Mouse (Mus musculus) neural tube, embryonic 11.5 days (tissue): Measurements from ENCODE around the gene Olfr710. TPM values are rescaled to one million over a fixed set of nuclear protein-coding genes. Genes with fewer than 3 reads are reported as not detected.
"Not testable (repeated sequence)": the region's sequence is repeated elsewhere in the genome, so short reads cannot be mapped to it uniquely, and the experiment has no call there.

ENCODE experiments used
- ATAC-seq: fragments of 200-750 bp; cut with Nextera tagmentation; 2 replicates; pipeline ENCODE4 v1.8.0; 2017; ENCODE audit warnings: moderate number of reproducible peaks, mild to moderate bottlenecking, moderate TSS enrichment, moderate library complexity; ENCODE audit not compliant: insufficient read depth, low FRiP score, low TSS enrichment
- DNase-seq: peaks from one replicate; pipeline ENCODE4 v3.0.0-alpha.2; 2015; ENCODE audit warnings: low spot score
- H3K27ac ChIP-seq: fragments of 300-500 bp; sonication (generic); 2 replicates; pipeline ENCODE4 v1.5.1; 2014; ENCODE audit warnings: low read depth, mild to moderate bottlenecking, low read length
- H3K27me3 ChIP-seq: fragments of 300-500 bp; sonication (generic); 2 replicates; pipeline ENCODE4 v1.6.1; 2014; ENCODE audit warnings: mild to moderate bottlenecking, low read length, mixed read lengths; ENCODE audit not compliant: control insufficient read depth, insufficient read depth
- H3K36me3 ChIP-seq: fragments of 300-500 bp; sonication (generic); 2 replicates; pipeline ENCODE4 v1.6.1; 2014; ENCODE audit warnings: mild to moderate bottlenecking, low read length, moderate library complexity, mixed read lengths; ENCODE audit not compliant: control insufficient read depth, insufficient read depth
- H3K4me1 ChIP-seq: fragments of 300-500 bp; sonication (generic); 2 replicates; pipeline ENCODE4 v1.6.1; 2014; ENCODE audit warnings: low read length, mixed read lengths; ENCODE audit not compliant: control insufficient read depth, insufficient read depth
- H3K4me2 ChIP-seq: fragments of 300-500 bp; sonication (generic); 2 replicates; pipeline ENCODE4 v1.6.1; 2014; ENCODE audit warnings: low read depth, mild to moderate bottlenecking, moderate library complexity
- H3K4me3 ChIP-seq: fragments of 300-500 bp; sonication (generic); 2 replicates; pipeline ENCODE4 v1.5.1; 2014; ENCODE audit warnings: low read depth, low read length
- H3K9ac ChIP-seq: fragments of 300-500 bp; sonication (generic); 2 replicates; pipeline ENCODE4 v1.6.1; 2014; ENCODE audit warnings: mild to moderate bottlenecking, low read length
- H3K9me3 ChIP-seq: fragments of 300-500 bp; sonication (generic); 2 replicates; pipeline ENCODE4 v1.6.1; 2016; ENCODE audit warnings: low read length; ENCODE audit not compliant: control insufficient read depth
- WGBS: fragments of 180-500 bp; shearing (Covaris S2); extraction: QIAGEN DNeasy Blood & Tissue Kit; methylation state at CpG from one replicate; pipeline ENCODE4 v1.1.7; 2014; 5-methylcytosine and 5-hydroxymethylcytosine counted together
- polyA plus RNA-seq: library from polyadenylated mRNA; unstranded; fragments of >200 nt; fragmentation: Nextera tagmentation; extraction: Ambion mirVana; gene quantifications from 2 replicates; pipeline ENCODE4 v1.2.1, GENCODE M21; 2014

Gene Olfr710
- not detected in 2 replicates for polyA plus RNA-seq

DNA sequence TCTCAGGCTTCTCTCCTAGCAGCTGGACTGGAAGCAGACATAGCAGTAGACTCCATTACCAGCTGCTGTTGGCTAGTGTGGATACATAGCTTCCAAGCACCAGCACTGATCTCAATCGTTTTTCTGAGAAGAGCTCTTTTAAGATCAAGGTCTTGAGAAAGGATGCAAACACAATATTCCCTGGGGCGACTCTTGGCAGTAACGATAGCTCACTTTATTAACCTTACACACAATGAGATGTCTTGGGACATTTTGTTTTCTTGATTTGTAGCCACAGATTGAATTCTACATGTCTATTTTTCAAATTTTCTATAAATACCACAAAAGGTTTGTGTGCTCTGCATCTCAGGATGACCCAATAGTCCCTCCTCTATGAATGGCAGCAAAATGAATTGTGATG is at the start of gene Olfr710:
TSS of gene Olfr710 (minus strand) at position 101 of the 400 bp plus-strand sequence.
- no peak for ATAC-seq
- 86% methylated on average over 3 of the region's 3 CpGs for WGBS
- Histone ChIP-seq H3K27me3 (no peaks in the 10 kb centered on the region), H3K4me2 (no peak within 1 kb of the TSS), H3K4me1 (no peaks in the 10 kb centered on the region), H3K36me3 (no peaks in the 10 kb centered on the region), H3K9ac (no peak within 1 kb of the TSS), H3K9me3 (no peaks in the 10 kb centered on the region), H3K4me3 (no peak within 1 kb of the TSS), H3K27ac (no peak within 1 kb of the TSS)
- no peak for DNase-seq

DNA sequence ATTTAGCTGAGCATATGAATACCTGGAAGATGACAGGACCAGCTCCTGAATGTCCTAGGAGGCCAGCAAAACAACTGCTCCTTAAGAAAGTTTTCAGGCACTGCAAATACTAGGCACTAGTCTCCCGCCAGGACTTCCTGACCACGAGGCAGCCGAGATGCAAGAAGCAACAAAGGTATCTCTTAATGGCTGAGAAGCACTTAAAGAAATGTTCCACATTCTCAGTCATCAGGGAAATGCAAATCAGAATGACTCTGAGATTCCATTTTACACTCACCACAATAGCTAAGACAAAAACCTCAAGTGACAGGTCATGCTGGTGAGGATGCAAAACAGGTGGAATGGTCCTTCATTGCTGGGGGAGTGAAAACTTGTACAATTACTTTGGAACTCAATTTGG is 37.1 kb upstream of the Olfr710 start:
- Histone ChIP-seq H3K9me3 (no peaks in the 10 kb centered on the region), H3K4me3 (no peak overlapping the region), H3K36me3 (no peaks in the 10 kb centered on the region), H3K27ac (no peak overlapping the region), H3K4me1 (no peaks in the 10 kb centered on the region), H3K9ac (no peak overlapping the region), H3K27me3 (no peaks in the 10 kb centered on the region), H3K4me2 (no peak overlapping the region)
- 88% methylated on average over 3 of the region's 3 CpGs for WGBS
- DNase-seq (no peak), ATAC-seq (no peak)

DNA sequence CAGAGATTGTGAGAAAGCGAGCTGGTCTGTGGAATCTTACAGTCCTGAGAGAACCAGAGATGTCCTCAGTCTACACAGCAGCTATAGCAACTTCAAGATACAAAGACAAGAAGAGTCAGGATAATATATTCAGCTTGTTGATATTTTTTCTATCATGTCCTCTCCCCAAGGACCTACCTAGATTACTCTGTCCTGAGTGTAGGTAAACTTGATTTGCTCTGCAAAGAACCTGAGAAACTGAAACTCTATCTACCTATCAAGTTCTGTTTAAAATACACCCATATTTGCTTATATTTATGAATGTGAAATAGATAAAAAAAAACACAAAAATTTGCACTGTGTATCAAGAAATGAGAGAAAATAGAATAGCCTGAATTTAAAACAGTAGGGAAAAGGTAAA is 27.2 kb upstream of the Olfr710 start, which contains the start of gene Olfr711:
TSS of gene Olfr711 (minus strand) at position 101 of the 400 bp plus-strand sequence.
- 74% methylated on average over 1 of the region's 1 CpGs for WGBS
- ATAC-seq, result no peak
- Histone ChIP-seq H3K4me3 (no peak within 1 kb of the TSS), H3K36me3 (no peaks in the 10 kb centered on the region), H3K27ac (no peak within 1 kb of the TSS), H3K27me3 (no peaks in the 10 kb centered on the region), H3K4me2 (no peak within 1 kb of the TSS), H3K4me1 (no peaks in the 10 kb centered on the region), H3K9ac (no peak within 1 kb of the TSS), H3K9me3 (no peaks in the 10 kb centered on the region)
- DNase-seq, result no peak

DNA sequence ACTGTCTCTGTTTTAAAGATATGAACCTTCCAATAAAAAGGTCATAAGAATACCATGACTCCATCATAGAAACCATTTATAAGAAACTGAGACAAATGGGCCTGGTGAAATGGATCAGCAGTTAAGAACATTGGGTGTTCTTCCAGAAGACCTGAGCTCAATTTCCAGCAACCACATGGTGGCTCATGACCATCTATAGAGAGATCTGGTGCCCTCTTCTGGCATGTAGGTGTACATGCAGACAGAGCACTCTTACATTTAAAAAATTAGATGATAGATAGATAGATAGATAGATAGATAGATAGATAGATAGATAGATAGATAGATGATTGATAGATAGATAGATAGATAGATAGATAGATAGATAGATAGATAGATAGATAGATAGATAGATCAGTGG is 19.4 kb upstream of the Olfr710 start:
- H3K4me1 ChIP-seq, H3K4me3 ChIP-seq, H3K27me3 ChIP-seq, H3K9me3 ChIP-seq, H3K9ac ChIP-seq, DNase-seq, H3K36me3 ChIP-seq, H3K4me2 ChIP-seq, ATAC-seq, H3K27ac ChIP-seq: not testable (repeated sequence)

DNA sequence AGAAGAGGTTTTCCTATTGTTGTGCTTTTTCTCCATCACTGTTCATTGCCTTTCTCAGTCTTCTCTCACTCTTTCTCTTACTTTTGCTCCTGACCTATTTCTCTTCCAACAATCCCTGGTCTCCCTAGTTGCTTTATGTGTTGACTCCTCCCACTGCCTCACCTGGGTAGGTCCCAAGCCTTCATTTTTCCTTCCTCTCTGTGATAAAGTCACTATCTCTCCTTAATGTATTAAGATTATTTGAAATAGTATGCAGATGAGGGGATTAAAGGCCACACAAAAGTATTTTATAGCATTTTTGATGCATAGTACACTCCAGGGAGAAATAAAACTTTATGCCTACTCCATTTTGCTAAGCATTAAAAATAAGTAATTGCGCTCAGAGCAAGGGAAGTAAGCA is 15.7 kb upstream of the Olfr710 start, which contains the start of gene Olfr6:
TSS of gene Olfr6 (minus strand) at position 101 of the 400 bp plus-strand sequence.
- Histone ChIP-seq H3K27me3 (no peaks in the 10 kb centered on the region), H3K9ac (no peak within 1 kb of the TSS), H3K4me3 (no peak within 1 kb of the TSS), H3K27ac (no peak within 1 kb of the TSS), H3K36me3 (no peaks in the 10 kb centered on the region), H3K4me2 (no peak within 1 kb of the TSS), H3K4me1 (no peaks in the 10 kb centered on the region), H3K9me3 (no peaks in the 10 kb centered on the region)
- WGBS, result 81% methylated on average over 1 of the region's 1 CpGs
- ATAC-seq, result no peak
- DNase-seq, result no peak

DNA sequence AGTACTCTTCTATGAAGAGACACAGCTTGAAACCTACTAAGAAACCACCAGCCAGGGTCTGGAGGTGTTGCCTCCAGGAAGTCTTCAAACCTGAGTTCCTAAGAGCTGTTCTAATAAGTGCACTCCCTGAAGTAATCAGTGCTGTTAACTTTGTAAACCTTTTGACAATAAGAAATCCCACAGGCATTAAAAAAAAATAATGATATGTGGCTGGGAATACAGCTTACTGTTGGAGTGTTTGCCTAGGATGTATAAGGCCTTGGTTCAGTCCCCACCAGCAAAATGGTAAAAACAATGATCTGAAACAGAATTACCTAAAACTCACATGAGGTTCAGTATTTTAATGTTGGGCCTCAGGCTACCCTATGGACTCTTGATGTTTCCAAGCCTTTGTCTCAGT is 16.0 kb downstream of the Olfr710 start, which contains the start of gene Olfr709-ps1:
TSS of gene Olfr709-ps1 (minus strand) at position 101 of the 400 bp plus-strand sequence.
- Histone ChIP-seq H3K4me3 (no peak within 1 kb of the TSS), H3K9me3 (no peaks in the 10 kb centered on the region), H3K4me1 (no peaks in the 10 kb centered on the region)

DNA sequence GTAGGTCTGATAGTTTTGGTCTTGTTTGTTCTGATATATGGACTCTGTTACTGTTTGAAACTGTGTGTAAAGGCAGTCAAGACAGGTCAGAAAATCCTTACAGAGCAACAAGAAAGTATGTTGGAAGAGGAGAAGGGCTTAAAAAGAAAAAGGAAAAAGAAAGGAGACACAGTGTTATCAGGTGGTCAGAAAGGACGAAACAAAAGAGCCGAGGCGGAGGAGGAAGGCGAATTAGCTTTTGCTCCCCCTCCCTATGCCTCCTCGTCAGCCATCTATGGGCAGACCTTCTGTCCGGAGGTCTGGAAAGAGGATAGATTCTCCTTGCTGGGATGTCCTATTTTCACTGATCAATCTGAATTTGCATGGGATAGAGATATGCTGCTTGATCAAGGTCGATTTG is 27.2 kb downstream of the Olfr710 start:
- H3K4me3 ChIP-seq, H3K9ac ChIP-seq, ATAC-seq, H3K4me2 ChIP-seq, H3K9me3 ChIP-seq, H3K4me1 ChIP-seq, DNase-seq, H3K36me3 ChIP-seq, H3K27ac ChIP-seq, H3K27me3 ChIP-seq: not testable (repeated sequence)
- 84% methylated on average over 2 of the region's 7 CpGs for WGBS

More for the DNA sequence above, 16.0 kb downstream of the Olfr710 start, which contains the start of gene Olfr709-ps1:
- H3K27me3 ChIP-seq, result no peaks in the 10 kb centered on the region
- ATAC-seq (no peak), DNase-seq (no peak)
- H3K36me3 ChIP-seq, result no peaks in the 10 kb centered on the region
- no peak within 1 kb of the TSS for H3K4me2 ChIP-seq
- no peak within 1 kb of the TSS for H3K9ac ChIP-seq
- no peak within 1 kb of the TSS for H3K27ac ChIP-seq

DNA sequence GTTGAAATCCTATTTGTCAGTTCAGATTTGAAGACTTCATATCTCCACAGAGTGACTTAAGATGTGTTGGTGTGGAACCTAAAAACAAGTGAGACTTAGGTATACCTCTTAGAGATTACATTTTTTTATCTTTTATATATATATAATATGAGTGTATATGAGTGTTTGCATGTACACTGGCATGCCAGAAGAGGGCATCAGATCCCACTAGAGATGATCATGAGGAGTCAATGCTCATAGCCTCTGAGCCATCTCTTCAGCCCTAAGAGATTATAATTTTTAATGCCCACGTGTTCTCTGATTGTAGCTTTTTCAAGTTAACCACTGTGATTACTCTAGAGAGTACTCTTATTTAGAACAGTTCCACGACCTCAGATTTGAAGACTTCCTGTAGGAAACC is 40.4 kb downstream of the Olfr710 start, which contains the start of gene Olfr1532-ps1:
TSS of gene Olfr1532-ps1 (plus strand) at position 326 of the 400 bp plus-strand sequence.
- Histone ChIP-seq H3K4me2 (no peak within 1 kb of the TSS), H3K27ac (no peak within 1 kb of the TSS), H3K4me1 (no peaks in the 10 kb centered on the region), H3K9me3 (no peaks in the 10 kb centered on the region), H3K36me3 (no peaks in the 10 kb centered on the region), H3K9ac (no peak within 1 kb of the TSS), H3K4me3 (no peak within 1 kb of the TSS), H3K27me3 (no peaks in the 10 kb centered on the region)
- 79% methylated on average over 2 of the region's 2 CpGs for WGBS
- DNase-seq (no peak), ATAC-seq (no peak)

DNA sequence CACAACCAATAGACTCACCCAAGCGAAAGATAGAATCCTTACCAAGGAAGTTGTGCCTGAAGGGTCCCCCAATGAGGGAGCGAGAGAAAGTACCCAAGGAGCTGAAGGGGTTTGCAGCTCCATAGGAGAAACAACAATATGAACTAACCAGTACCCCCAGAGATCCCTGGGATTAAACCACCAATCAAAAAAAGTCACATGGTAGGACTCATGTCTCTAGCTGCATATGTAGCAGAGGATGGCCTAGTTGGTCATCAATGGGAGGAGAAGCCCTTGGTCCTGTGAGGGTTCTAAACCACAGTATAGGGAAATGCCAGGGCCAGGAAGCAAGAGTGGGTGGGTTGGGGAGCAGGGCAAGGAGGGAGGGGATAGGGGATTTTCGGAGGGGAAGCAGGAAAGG is 47.0 kb downstream of the Olfr710 start, which contains the start of gene Olfr707:
TSS of gene Olfr707 (minus strand) at position 101 of the 400 bp plus-strand sequence.
- not testable (repeated sequence) for H3K27me3 ChIP-seq, H3K27ac ChIP-seq, DNase-seq, ATAC-seq, H3K4me2 ChIP-seq, H3K36me3 ChIP-seq, H3K4me3 ChIP-seq, H3K9ac ChIP-seq, H3K4me1 ChIP-seq, H3K9me3 ChIP-seq
- 89% methylated on average over 3 of the region's 3 CpGs for WGBS
